In genomic region chr2:72287142-72287541, GRCm38 (mm10) we compare ENCODE assay signal across 7 mouse cellular contexts. TPM values are rescaled to one million over a fixed set of nuclear protein-coding genes. Genes with fewer than 3 reads are reported as not detected.
DNase-seq lines count a peak whose midpoint lies in the region; ATAC-seq and TF ChIP-seq lines count a peak whose summit lies in the region.

No protein-coding gene starts in this region.

- peaks cover 22% of the 10 kb centered on the region for H3K36me3 ChIP-seq in C2C12 (ENCODE audit: control insufficient read depth, insufficient read depth)
- peaks cover 3% of the 10 kb centered on the region; the same call in 1 of the 2 replicates for H3K36me3 ChIP-seq in heart, embryonic 10.5 days

- 23% methylated on average over 4 of the region's 4 CpGs for WGBS in heart, embryonic 10.5 days
- WGBS in lung, adult 2 months = 17% methylated on average over 4 of the region's 4 CpGs

- H3K27me3 ChIP-seq in C2C12 (ENCODE audit: control insufficient read depth, insufficient read depth, insufficient read length) = no peaks in the 10 kb centered on the region
- H3K27me3 ChIP-seq in heart, embryonic 10.5 days (ENCODE audit: insufficient read depth, poor library complexity, severe bottlenecking) = no peaks in the 10 kb centered on the region

- peak; percentile 65 for DNase-seq in 3T3-L1 (ENCODE audit: low read depth, low spot score)
- no peak for DNase-seq in heart, embryonic 10.5 days (ENCODE audit: low spot score)
- peak; percentile 40 for DNase-seq in lung, adult 2 months
- no peak for DNase-seq in layer of hippocampus, adult 9-10 months (ENCODE audit: low spot score)
- no peak for DNase-seq in gastrocnemius, postnatal 36 days

- no peak for TF ChIP-seq POLR2A in lung, adult 2 months (IDR thresholded peaks at IDR 0.05; ENCODE audit: borderline replicate concordance, extremely low read depth, low read depth, low read length)

- H3K4me1 ChIP-seq in heart, embryonic 10.5 days = peaks cover 47% of the 10 kb centered on the region
- H3K4me1 ChIP-seq in lung, adult 2 months (ENCODE audit: control insufficient read depth, insufficient read depth, low read length) = peaks cover 5% of the 10 kb centered on the region

- peak overlapping the region; percentile 99 for H3K27ac ChIP-seq in heart, embryonic 10.5 days

- no peak for TF ChIP-seq CTCF in C2C12 (IDR thresholded peaks at IDR 0.05; ENCODE audit: control insufficient read depth, insufficient read depth, insufficient read length)
- no peak for TF ChIP-seq CTCF in lung, adult 2 months (IDR thresholded peaks at IDR 0.05; ENCODE audit: insufficient read depth, low read length)

- H3ac ChIP-seq in C2C12 (ENCODE audit: control insufficient read depth, insufficient read length, low read depth) = peak overlapping the region; percentile 59

- intact Hi-C loops in gastrocnemius, postnatal 36 days (cut with DNase I) = loop anchor here (10.0 kb wide), 1 partner anchor 52 kb away; no protein-coding TSS in a partner anchor

- H3K79me3 ChIP-seq in C2C12 (ENCODE audit: low read depth) = peaks cover 49% of the 10 kb centered on the region

- H3K9me3 ChIP-seq in heart, embryonic 10.5 days = no peaks in the 10 kb centered on the region

- H3K4me3 ChIP-seq in C2C12 (ENCODE audit: insufficient read depth, poor library complexity, severe bottlenecking) = peak overlapping the region; percentile 71
- peak overlapping the region; percentile 99 for H3K4me3 ChIP-seq in heart, embryonic 10.5 days
- peak overlapping the region; percentile 19 for H3K4me3 ChIP-seq in lung, adult 2 months (replicated peaks; ENCODE audit: extremely low read depth, low read depth, low read length)

- ATAC-seq in frontal cortex, adult (ENCODE audit: low TSS enrichment) = no peak

- H3K79me2 ChIP-seq in C2C12 (ENCODE audit: control insufficient read depth, insufficient read depth) = peaks cover 60% of the 10 kb centered on the region

TF ChIP-seq in C2C12, 6 proteins besides CTCF, POLR2A, EP300 and RAD21:
- TF ChIP-seq CEBPB (IDR thresholded peaks at IDR 0.05; ENCODE audit: low read depth) (no peak), USF1 (IDR thresholded peaks at IDR 0.05; ENCODE audit: low read depth) (no peak), FOSL1 (IDR thresholded peaks at IDR 0.05; ENCODE audit: insufficient read depth, low read length, poor library complexity, severe bottlenecking) (no peak), MYOD1 (IDR thresholded peaks at IDR 0.05; ENCODE audit: control insufficient read depth, insufficient read length, low read depth) (no peak), MAX (IDR thresholded peaks at IDR 0.05) (no peak), MYOG (IDR thresholded peaks at IDR 0.05; ENCODE audit: control insufficient read depth, extremely low read depth, insufficient read length) (no peak)
TF ChIP-seq in C2C12: peak in this region for 0.

RNA-seq across cellular contexts. Expression of gene Map3k20, which starts 1.7 kb away (rescaled TPM):
- polyA plus RNA-seq in C2C12 (2012; fragmentation: generic; extraction: Trizol) = 19.5 TPM
- polyA plus RNA-seq in heart, embryonic 10.5 days (2016; fragmentation: Nextera tagmentation; extraction: Ambion mirVana) = 27.9 and 60.5 TPM in 2 replicates
- 20.3 and 35.9 TPM in 2 replicates for polyA plus RNA-seq in lung, adult 2 months (2012; rRNA removed)
- total RNA-seq in gastrocnemius, postnatal 36 days (2021) = 100 to 1,000 TPM; 297 to 321 TPM

Comparison
In these comparisons a context has a peak if more than half of its experiments do, and no peak if none do; other contexts are left out.
1. DNase-seq: peak in 3T3-L1 (single experiment) and lung, adult 2 months (single experiment); none in heart, embryonic 10.5 days (single experiment), layer of hippocampus, adult 9-10 months (single experiment) and gastrocnemius, postnatal 36 days (0 of 2).
2. H3K4me3 ChIP-seq: peak in every context shown above with its lines; median percentile 99 in heart, embryonic 10.5 days; 71 in C2C12; 19 in lung, adult 2 months.